Mouse (Mus musculus) urinary bladder, postnatal 14 days (tissue): ENCODE measurements at regions not wholly inside any gene's neighbourhood (a gene's known extent, or its start where the extent isn't known, plus 50 kb on each side); places are given as distances from the start of the nearest gene placed in this dataset.

Experiments
- DNase-seq: peaks from one replicate; pipeline ENCODE4 v3.0.0; 2021; ENCODE audit warnings: low spot score

DNA sequence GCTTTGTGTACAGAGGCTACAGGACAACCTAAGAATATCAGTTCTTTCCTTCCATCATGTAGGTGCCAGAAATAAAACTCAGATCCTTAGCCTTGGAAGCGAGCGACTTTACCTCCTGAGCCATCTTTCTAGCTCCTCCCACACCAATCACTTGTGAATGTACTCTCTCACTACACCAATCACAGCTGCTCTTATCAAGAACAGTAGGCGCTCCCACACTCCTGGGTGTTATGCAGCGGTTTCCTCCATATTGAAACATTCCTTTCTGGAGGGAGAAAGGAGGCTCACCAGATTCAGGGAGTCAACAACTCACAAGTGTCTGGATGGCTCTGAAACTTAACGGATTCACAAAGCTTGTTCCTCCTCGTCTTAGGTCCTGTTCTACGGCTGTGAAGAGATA, 168.1 kb upstream of the Arid2 start:
- DNase-seq: no peak

DNA sequence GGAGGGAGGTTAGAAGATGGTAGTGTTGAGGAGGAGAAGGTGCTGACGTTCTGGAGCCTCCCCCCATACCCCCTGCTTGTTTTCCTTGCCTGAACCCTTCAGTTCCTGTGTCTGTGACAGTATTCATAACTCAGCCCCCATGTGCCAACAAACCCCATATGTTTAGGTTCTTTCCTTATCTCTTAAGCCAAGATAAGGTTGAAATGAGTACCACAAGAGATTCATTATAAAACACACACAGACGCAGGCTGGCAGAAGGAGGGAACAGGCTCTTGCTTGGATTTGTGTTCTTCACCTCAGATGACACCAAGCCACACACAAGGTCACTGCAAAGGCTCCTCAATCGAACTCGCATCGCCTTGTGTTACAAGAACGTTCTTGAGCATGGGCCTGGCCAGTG, 162.9 kb upstream of the Arid2 start:
- DNase-seq: no peak

- no peak for DNase-seq
Measured at GRCm38 (mm10) chr15:96129699-96130098, 157.6 kb upstream of the Arid2 start.

GRCm38 (mm10) chr15:96130531-96130930, 156.8 kb upstream of the Arid2 start:
- no peak for DNase-seq

GRCm38 (mm10) chr15:96131582-96132091, 155.7 kb upstream of the Arid2 start:
- no peak for DNase-seq

GRCm38 (mm10) chr15:96132636-96133035, 154.7 kb upstream of the Arid2 start:
- peak; percentile 13 for DNase-seq

GRCm38 (mm10) chr15:96135250-96135731, 152.0 kb upstream of the Arid2 start:
- DNase-seq: peak; percentile 30

DNA sequence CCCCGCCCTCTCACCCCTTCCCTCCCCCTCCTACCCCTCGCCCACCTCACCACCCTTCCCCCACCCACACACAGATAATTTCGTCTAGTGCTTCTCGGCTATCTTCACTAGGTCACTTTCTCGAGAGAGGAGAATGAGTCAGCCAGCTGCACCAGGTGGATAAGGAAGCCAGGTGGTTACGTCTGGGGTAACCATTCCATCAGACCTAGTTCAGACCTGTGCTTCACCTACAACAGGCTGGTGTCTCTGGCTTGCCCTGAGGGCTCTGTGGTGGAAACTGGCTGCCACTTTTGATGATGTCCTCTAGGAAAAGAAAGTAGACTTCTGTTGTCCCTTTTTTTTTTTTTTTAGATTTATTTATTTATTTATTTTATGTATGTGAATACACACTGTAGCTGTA, 151.5 kb upstream of the Arid2 start:
- DNase-seq: no peak

GRCm38 (mm10) chr15:96137534-96137933, 149.8 kb upstream of the Arid2 start:
- DNase-seq: no peak

DNA sequence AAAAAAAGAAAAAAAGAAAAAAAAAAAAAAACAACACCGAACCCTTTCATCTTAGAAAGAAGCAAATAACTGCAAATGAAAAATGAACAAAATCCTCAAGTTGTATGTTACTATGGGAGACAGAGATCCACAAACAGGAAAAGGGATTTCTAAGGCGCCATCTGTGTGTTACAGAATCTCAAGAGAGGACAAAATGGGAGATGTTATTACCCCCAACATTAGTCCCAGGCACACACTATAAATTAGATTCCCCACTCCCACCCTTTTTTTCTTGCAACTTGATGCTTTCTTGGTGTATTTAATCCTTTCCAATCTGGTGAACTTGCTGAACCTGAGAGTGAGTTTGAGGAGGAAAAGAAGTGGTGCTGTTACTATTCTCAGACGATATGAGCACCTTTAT, 149.4 kb upstream of the Arid2 start:
- no peak for DNase-seq

- DNase-seq: no peak
Measured at GRCm38 (mm10) chr15:96153489-96153888, 133.8 kb upstream of the Arid2 start.

- DNase-seq: no peak
Measured at GRCm38 (mm10) chr15:96158321-96158720, 129.0 kb upstream of the Arid2 start.

GRCm38 (mm10) chr15:96164771-96165431, 122.4 kb upstream of the Arid2 start:
- DNase-seq: no peak

- DNase-seq: no peak
Measured at GRCm38 (mm10) chr15:96167256-96167655, 120.1 kb upstream of the Arid2 start.

GRCm38 (mm10) chr15:96169726-96170467, 117.4 kb upstream of the Arid2 start:
- no peak for DNase-seq

DNA sequence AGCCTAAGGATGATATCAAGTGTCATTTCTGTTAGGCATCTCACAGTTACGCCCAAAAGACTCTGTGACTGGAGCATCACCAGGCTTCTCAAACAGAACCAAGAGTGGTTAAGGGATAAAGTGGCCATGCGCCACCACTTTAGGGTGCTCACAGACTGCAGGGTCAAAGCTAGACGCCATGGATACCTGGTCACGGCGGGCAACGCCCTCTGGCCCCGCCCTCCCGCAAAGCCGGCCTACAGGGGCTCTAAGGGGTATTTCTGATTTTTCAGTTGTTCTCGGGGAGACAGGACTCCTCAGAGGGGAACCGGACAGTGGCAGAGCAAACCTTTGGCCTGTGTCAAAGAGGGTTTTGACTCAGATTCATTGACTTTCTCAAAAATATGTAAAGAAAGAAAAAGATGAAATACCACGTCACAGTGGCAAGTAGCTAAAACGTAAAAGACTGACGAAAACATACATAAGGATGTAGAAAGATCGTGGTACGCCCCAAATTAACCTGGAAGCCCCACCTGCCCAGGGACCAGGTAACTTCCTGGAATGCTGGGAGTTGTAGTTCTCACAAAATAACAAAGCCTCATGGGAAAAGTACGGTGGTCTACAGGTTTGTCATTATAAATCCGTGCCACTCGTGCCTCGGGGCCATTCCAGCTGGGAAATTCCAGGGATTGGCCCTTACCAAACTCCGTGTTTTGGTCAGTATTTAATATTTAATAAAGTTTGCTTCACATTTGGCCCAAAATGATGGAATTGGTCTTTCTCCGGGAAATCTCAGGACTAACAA, 116.1 kb upstream of the Arid2 start:
- peak; percentile 8 for DNase-seq

DNA sequence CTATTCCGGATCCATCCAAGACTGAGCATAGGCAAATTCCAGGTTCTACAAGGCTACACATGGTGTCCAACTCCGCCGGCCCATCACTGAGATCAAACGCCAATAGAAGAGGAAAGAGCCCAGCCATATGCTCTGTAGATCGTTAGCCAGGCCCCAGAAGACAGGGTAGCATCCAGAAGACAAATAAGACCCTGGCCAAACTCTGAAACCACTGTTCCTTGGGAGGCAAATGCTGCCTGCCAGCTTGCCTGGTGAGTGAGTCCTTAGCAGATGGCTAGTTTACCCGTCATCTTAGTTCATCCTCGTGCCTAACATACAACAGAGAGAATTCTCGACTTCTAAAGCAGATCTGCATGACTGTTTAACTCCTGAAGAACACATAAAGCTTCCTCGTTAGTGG, 109.4 kb upstream of the Arid2 start:
- no peak for DNase-seq

- DNase-seq: no peak
Measured at GRCm38 (mm10) chr15:96178374-96179109, 108.8 kb upstream of the Arid2 start.

DNA sequence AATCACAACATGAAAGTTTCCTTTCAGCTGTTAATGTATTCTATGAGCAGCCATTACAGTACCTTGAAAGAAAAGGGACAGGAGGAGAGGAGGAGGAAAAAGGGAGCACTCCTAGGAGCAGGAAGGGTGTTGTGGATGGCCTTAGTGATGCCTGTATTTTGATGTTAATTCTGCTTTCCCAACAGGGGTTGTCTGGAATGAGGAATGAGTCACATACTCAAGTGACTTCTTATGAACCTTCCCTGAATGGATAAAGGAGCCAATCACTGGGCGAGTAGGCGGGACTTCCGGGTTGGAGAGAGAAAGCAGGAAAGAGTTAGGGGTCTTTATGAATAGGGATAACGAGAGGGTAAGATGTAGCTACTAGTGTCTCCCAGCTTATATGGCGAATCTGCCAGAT, 107.8 kb upstream of the Arid2 start:
- no peak for DNase-seq

- DNase-seq: no peak
Measured at GRCm38 (mm10) chr15:96180036-96180435, 107.3 kb upstream of the Arid2 start.

DNA sequence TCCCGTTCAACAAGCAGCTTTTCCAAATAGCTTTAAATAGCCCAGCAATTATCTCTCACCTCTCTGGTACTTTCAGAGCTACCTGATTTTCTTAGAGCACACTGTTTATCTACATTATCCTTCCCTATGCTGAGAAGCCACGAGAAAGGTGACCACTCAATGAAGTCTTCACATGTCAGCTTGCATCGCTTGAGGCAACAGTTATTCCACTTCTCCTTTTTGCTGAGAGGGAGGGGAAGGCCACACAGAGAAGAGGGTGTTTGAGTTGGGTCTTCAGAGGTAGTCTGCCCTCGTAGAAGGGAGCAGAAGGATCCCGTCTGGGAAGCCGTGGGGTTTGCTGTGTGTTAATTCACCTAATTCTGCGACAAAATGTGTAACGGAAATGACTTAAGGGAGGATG, 106.3 kb upstream of the Arid2 start:
- DNase-seq: no peak

GRCm38 (mm10) chr15:96182313-96182712, 105.0 kb upstream of the Arid2 start:
- DNase-seq: no peak
